Mouse (Mus musculus) naive thymus-derived CD4-positive, alpha-beta T cell, adult 2 months (primary cell): ENCODE measurements around the gene Olfr1185-ps1.
"Not testable (repeated sequence)": the region's sequence is repeated elsewhere in the genome, so short reads cannot be mapped to it uniquely, and the experiment has no call there.

Source experiments
- DNase-seq: peaks from one replicate; pipeline ENCODE4 v3.0.0-alpha.2; 2011; ENCODE audit warnings: low read depth

Gene Olfr1185-ps1

GRCm38 (mm10) chr2:88493020-88493419 lies at the start of gene Olfr1185-ps1:
Gene Olfr1185-ps1 (plus strand): TSS chr2:88493320.
- no peak for DNase-seq

DNA sequence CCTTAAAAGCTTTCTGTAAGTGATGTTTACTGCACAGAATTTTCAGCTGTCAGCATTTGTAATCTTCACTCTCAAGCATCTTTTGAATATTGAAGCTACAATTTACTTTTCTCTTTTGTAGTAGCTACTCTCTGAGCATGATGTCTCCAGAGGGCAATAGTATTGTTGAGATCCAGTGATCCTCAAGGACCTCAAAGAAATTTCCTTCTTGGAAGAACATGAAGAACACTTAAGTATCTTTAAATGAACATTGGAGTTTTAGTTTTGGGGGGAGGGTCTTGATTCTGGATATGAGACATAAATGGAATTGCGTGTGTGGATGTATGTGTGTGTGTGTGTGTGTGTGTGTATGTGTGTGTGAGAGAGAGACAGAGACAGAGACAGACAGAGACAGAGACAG lies 44.1 kb upstream of the Olfr1185-ps1 start, which contains the start of gene Gm13757:
TSS of gene Gm13757 (minus strand) at position 101 of the 400 bp plus-strand sequence.
- DNase-seq, result no peak

DNA sequence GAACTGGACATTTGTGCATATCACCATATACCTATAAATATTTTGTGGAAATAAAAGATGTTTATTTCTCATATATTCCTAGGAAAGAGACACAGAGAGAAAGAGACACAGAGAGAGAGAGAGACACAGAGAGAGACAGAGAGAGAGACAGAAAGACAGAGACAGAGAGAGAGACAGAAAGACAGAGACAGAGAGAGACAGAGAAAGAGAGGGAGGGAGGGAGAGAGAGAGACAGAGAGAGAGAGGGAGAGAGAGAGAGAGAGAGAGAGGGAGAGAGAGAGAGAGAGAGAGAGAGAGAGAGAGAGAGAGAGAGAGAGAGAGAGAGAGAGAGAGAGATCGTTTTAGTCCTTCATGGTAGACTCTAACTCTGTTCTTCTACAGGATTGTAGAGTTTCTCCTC lies 38.6 kb upstream of the Olfr1185-ps1 start, which contains the start of gene Olfr1183:
TSS of gene Olfr1183 (plus strand) at position 301 of the 400 bp plus-strand sequence.
- DNase-seq, result not testable (repeated sequence)

DNA sequence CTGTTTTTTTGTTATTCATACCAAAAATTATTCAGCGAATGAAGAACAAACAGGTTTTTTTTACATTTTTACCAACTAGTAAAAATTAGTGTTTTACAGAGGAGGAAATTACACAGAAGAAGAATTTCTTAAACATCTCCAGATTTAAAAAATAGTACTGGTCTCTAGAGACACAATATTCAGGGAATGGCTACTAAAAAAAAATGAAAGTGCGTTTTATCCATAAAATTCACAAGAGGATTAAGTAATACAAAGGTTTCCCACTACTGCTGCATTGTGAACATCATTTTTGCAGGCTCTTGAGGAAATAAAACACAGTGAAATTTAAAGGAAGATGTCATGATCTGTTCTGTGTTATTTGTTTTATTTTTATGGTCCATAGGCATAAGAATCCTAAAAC lies 9.8 kb upstream of the Olfr1185-ps1 start, which contains the start of gene Olfr1184:
TSS of gene Olfr1184 (plus strand) at position 301 of the 400 bp plus-strand sequence.
- no peak for DNase-seq

- DNase-seq, result no peak
Observed at GRCm38 (mm10) chr2:88518251-88518650, 25.1 kb downstream of the Olfr1185-ps1 start, which contains the start of gene Olfr1186. Gene Olfr1186 (plus strand): TSS chr2:88518551.

- no peak for DNase-seq
Observed at GRCm38 (mm10) chr2:88525720-88526119, 32.6 kb downstream of the Olfr1185-ps1 start.
